In genomic region chr4:137788511-137789049, GRCm38 (mm10) we compare ENCODE assay signal across 11 mouse cellular contexts. TPM values are rescaled to one million over a fixed set of nuclear protein-coding genes. Genes with fewer than 3 reads are reported as not detected.
DNase-seq lines count a peak whose midpoint lies in the region; ATAC-seq and TF ChIP-seq lines count a peak whose summit lies in the region.
"Had no signal": no experiment of that assay in that cellular context is flagged by ENCODE, and none has a peak within 500 bp of the region (broad histone marks: within the 10 kb centered on the region; RNA-seq: fewer than 3 reads in every experiment).

No protein-coding gene starts in this region.

- ATAC-seq in kidney, embryonic 15.5 days (replicated peaks; ENCODE audit: low FRiP score): no peak
- ATAC-seq: forebrain, embryonic 15.5 days had no signal

- no peak for TF ChIP-seq CTCF in kidney, adult 2 months (conservative IDR thresholded peaks at IDR 0.05; ENCODE audit: insufficient read depth, insufficient read length, low read depth, low read length)

- 44% methylated on average over 7 of the region's 7 CpGs for WGBS in kidney, adult 2 months
- 45% methylated on average over 7 of the region's 7 CpGs for WGBS in kidney, embryonic 15.5 days

- no peaks in the 10 kb centered on the region for H3K9me3 ChIP-seq in kidney, embryonic 15.5 days (replicated peaks)
- H3K9me3 ChIP-seq: forebrain, embryonic 15.5 days had no signal

- no peaks in the 10 kb centered on the region for H3K27me3 ChIP-seq in kidney, adult 2 months (replicated peaks; ENCODE audit: control insufficient read depth, insufficient read depth, low read length)
- no peaks in the 10 kb centered on the region for H3K27me3 ChIP-seq in kidney, embryonic 15.5 days
- no peaks in the 10 kb centered on the region for H3K27me3 ChIP-seq in splenic B cell, adult 2 months (ENCODE audit: control insufficient read depth, insufficient read depth, low read length, poor library complexity, severe bottlenecking)
- H3K27me3 ChIP-seq: forebrain, embryonic 15.5 days had no signal

- no peak overlapping the region for H3K4me2 ChIP-seq in kidney, embryonic 15.5 days
- H3K4me2 ChIP-seq: forebrain, embryonic 15.5 days had no signal

- no peaks in the 10 kb centered on the region for H3K36me3 ChIP-seq in kidney, adult 2 months (ENCODE audit: control insufficient read depth, insufficient read depth, low read length)
- no peaks in the 10 kb centered on the region for H3K36me3 ChIP-seq in kidney, embryonic 15.5 days
- no peaks in the 10 kb centered on the region for H3K36me3 ChIP-seq in splenic B cell, adult 2 months (ENCODE audit: control insufficient read depth, insufficient read depth, low read length, poor library complexity, severe bottlenecking)
- H3K36me3 ChIP-seq: forebrain, embryonic 15.5 days had no signal

- no peak overlapping the region for H3K4me3 ChIP-seq in kidney, adult 2 months (ENCODE audit: insufficient read depth, low read depth, low read length)
- H3K4me3 ChIP-seq in kidney, embryonic 15.5 days (replicated peaks): no peak overlapping the region
- H3K4me3 ChIP-seq: forebrain, embryonic 15.5 days had no signal

- no peak for TF ChIP-seq POLR2A in kidney, adult 2 months (IDR thresholded peaks at IDR 0.05; ENCODE audit: low read depth, low read length)

- H3K4me1 ChIP-seq in kidney, adult 2 months (ENCODE audit: control insufficient read depth, insufficient read depth, low read length): peaks cover 19% of the 10 kb centered on the region
- H3K4me1 ChIP-seq in kidney, embryonic 15.5 days: peaks cover 21% of the 10 kb centered on the region

- no peak overlapping the region for H3K9ac ChIP-seq in kidney, embryonic 15.5 days
- H3K9ac ChIP-seq: forebrain, embryonic 15.5 days had no signal

- DNase-seq in kidney, adult 2 months: peak; percentile 81
- DNase-seq in spleen, adult 18-20 months: peak; percentile 36
- no peak for DNase-seq in spleen, postnatal 14 days (ENCODE audit: low spot score in 2 of 2)
- DNase-seq in adrenal gland, postnatal 14 days: peak; percentile 54
- DNase-seq in splenic B cell, adult 2 months (ENCODE audit: low read depth, low spot score): peak; percentile 74
- no peak for DNase-seq in right cerebral cortex, postnatal 4 days
- DNase-seq: cerebellum, adult 9-10 months; heart, postnatal 14 days; retina, postnatal 1 day had no signal

- H3K27ac ChIP-seq in kidney, adult 2 months (ENCODE audit: insufficient read depth, low read depth, low read length): peak overlapping the region; percentile 14; the same call in 1 of the 2 replicates
- no peak overlapping the region for H3K27ac ChIP-seq in kidney, embryonic 15.5 days
- H3K27ac ChIP-seq: forebrain, embryonic 15.5 days had no signal

RNA-seq across cellular contexts. Expression of gene Alpl, which starts 7.6 kb away (rescaled TPM):
- polyA plus RNA-seq in kidney, adult 2 months (2012; rRNA removed): 564 and 569 TPM in 2 replicates
- 12.9 and 25.3 TPM in 2 replicates for polyA plus RNA-seq in kidney, embryonic 15.5 days (2015; fragmentation: Nextera tagmentation; extraction: Ambion mirVana)
- total RNA-seq in adrenal gland, postnatal 14 days (2021): 16.5 and 19.0 TPM in 2 replicates

Comparison
In these comparisons a context has a peak if more than half of its experiments do, and no peak if none do; other contexts are left out.
1. DNase-seq: peak in kidney, adult 2 months (single experiment), spleen, adult 18-20 months (2 of 2), adrenal gland, postnatal 14 days (single experiment) and splenic B cell, adult 2 months (single experiment); none in spleen, postnatal 14 days (0 of 2) and right cerebral cortex, postnatal 4 days (single experiment).
2. RNA of gene Alpl, which starts 7.6 kb away (polyA plus RNA-seq): 564 to 569 TPM in kidney, adult 2 months; 12.9 to 25.3 TPM in kidney, embryonic 15.5 days; every median in the first group is over 10 times any median in the second.